Mouse (Mus musculus): ENCODE data around the gene Mdm4. TPM values are rescaled to one million over a fixed set of nuclear protein-coding genes. Genes with fewer than 3 reads are reported as not detected.

Gene Mdm4
- polyA plus RNA-seq, 1 experiment from 2014 or later, result 33.5 TPM

GRCm38 (mm10) chr1:132915849-132916493 lies 114.4 kb downstream of the Mdm4 start:
- no peak for ATAC-seq (ENCODE audit: insufficient number of reproducible peaks, low FRiP score, low TSS enrichment, low read depth)
- no peaks in the 10 kb centered on the region for H3K9me3 ChIP-seq (replicated peaks)
- H3K4me1 ChIP-seq, result peaks cover 12% of the 10 kb centered on the region; the same call in 1 of the 2 replicates
- peaks cover 6% of the 10 kb centered on the region for H3K27me3 ChIP-seq
- no peak overlapping the region for H3K9ac ChIP-seq
- H3K36me3 ChIP-seq, result no peaks in the 10 kb centered on the region
- no peak overlapping the region for H3K4me3 ChIP-seq (replicated peaks)
- 51% methylated on average over 6 of the region's 6 CpGs for WGBS
- H3K4me2 ChIP-seq (replicated peaks), result no peak overlapping the region
- no peak overlapping the region for H3K27ac ChIP-seq (replicated peaks)

DNA sequence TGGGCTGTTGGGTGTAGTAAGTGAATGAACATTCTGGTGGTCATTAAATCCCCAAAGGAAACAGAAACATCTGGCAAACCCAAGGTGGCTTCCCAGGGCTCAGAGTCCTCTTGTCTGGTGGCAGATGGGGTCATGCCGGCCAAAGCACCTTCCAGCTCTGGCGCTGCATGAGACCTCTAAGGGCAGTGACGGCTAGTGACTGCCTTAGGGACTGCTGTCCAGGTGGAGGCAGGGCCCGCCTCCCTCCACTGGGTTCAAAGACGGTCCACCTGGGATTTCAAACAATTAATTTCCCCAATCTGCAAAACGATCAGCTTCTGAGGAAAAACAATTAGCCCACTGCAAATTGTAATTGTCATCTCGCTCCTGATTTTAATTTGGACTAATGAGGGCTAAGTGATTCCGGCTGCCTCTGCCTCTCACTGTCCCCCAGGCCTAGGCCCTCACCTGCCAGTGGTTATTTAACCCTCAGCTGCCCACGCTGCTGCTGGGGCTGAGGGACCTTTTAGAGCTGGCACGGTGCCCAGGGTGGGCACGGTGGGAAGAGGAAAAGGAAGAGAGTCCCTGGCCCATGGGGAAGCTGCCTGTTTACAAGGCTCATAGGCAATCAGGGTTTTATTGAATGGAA lies 119.8 kb downstream of the Mdm4 start:
- H3K4me3 ChIP-seq (replicated peaks), result no peak overlapping the region
- H3K9me3 ChIP-seq (replicated peaks), result no peaks in the 10 kb centered on the region
- no peak overlapping the region for H3K4me2 ChIP-seq (replicated peaks)
- peaks cover 3% of the 10 kb centered on the region; the same call in 1 of the 2 replicates for H3K27me3 ChIP-seq
- H3K27ac ChIP-seq (replicated peaks), result no peak overlapping the region
- WGBS, result 29% methylated on average over 11 of the region's 11 CpGs
- no peaks in the 10 kb centered on the region for H3K36me3 ChIP-seq
- no peak for ATAC-seq (ENCODE audit: insufficient number of reproducible peaks, low FRiP score, low TSS enrichment, low read depth)
- H3K9ac ChIP-seq, result no peak overlapping the region
- H3K4me1 ChIP-seq, result 0 out of 2 replicates have a peak, but pooled peaks cover 6% of the 10 kb centered on the region

DNA sequence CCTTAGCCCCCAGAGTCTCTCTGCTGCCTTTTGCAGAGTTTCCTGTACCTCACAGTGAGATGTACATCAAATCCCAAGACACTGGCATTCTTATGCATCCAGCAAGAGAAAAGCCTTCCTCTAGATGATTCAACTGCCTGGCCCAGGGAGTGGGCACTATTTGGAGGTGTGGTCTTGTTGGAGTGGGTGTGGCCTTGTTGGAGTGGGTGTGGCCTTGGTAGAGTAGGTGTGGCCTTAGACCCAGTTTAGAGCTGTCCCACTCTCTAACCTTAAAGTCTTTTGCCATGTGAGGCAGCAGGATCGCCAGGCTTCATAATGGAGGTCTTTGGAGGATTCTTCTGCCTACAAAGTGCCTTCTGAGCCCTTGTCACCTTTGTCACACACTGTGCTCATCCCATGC lies 120.4 kb downstream of the Mdm4 start:
- Histone ChIP-seq H3K4me1 (0 out of 2 replicates have a peak, but pooled peaks cover 6% of the 10 kb centered on the region), H3K27ac (replicated peaks) (no peak overlapping the region), H3K27me3 (peaks cover 3% of the 10 kb centered on the region; the same call in 1 of the 2 replicates), H3K9ac (no peak overlapping the region), H3K9me3 (replicated peaks) (no peaks in the 10 kb centered on the region), H3K36me3 (no peaks in the 10 kb centered on the region), H3K4me2 (replicated peaks) (no peak overlapping the region), H3K4me3 (replicated peaks) (no peak overlapping the region)
- 65% methylated on average over 1 of the region's 1 CpGs for WGBS
- ATAC-seq (ENCODE audit: insufficient number of reproducible peaks, low FRiP score, low TSS enrichment, low read depth), result no peak

Small RNAs within 50 kb of the gene (microRNA-seq; reads per million reads assigned to microRNA genes)
- not detected for gene Gm44300 (ENCODE audit: borderline number of aligned reads)

Other genes with a start within 250 kb of the Mdm4 start
- 5.9 and 7.1 TPM in 2 replicates for gene Lrrn2, start 150.3 kb downstream of the Mdm4 start, polyA plus RNA-seq (2015; fragmentation: Nextera tagmentation; extraction: Ambion mirVana)
- 6.2 and 8.1 TPM in 2 replicates for gene Pik3c2b, start 15.1 kb upstream of the Mdm4 start, polyA plus RNA-seq (2015; fragmentation: Nextera tagmentation; extraction: Ambion mirVana)
- gene Ppp1r15b, start 100.6 kb upstream of the Mdm4 start, polyA plus RNA-seq (2015; fragmentation: Nextera tagmentation; extraction: Ambion mirVana), result 34.8 and 35.6 TPM in 2 replicates
- gene Plekha6, start 133.6 kb upstream of the Mdm4 start, polyA plus RNA-seq (2015; fragmentation: Nextera tagmentation; extraction: Ambion mirVana), result 7.2 and 7.8 TPM in 2 replicates